In genomic region chr11:71028280-71028679, GRCm38 (mm10) we compare ENCODE assay signal across 26 mouse cellular contexts. TPM values are rescaled to one million over a fixed set of nuclear protein-coding genes. Genes with fewer than 3 reads are reported as not detected.
DNase-seq lines count a peak whose midpoint lies in the region; ATAC-seq lines count a peak whose summit lies in the region.
"Had no signal": no experiment of that assay in that cellular context is flagged by ENCODE, and none has a peak within 500 bp of the region (broad histone marks: within the 10 kb centered on the region; RNA-seq: fewer than 3 reads in every experiment).

No protein-coding gene starts in this region.

- no peak overlapping the region for H3K4me3 ChIP-seq in hindbrain, embryonic 13.5 days
- no peak overlapping the region for H3K4me3 ChIP-seq in hindbrain, embryonic 12.5 days
- H3K4me3 ChIP-seq in neural tube, embryonic 13.5 days: no peak overlapping the region
- H3K4me3 ChIP-seq: embryonic facial prominence, embryonic 12.5 days; embryonic facial prominence, embryonic 15.5 days; gastrocnemius, adult 2 months; heart, embryonic 12.5 days; heart, embryonic 15.5 days; intestine, embryonic 15.5 days had no signal

- WGBS in hindbrain, embryonic 13.5 days: 73% methylated on average over 3 of the region's 3 CpGs
- 86% methylated on average over 3 of the region's 3 CpGs for WGBS in hindbrain, embryonic 12.5 days
- 82% methylated on average over 3 of the region's 3 CpGs for WGBS in neural tube, embryonic 13.5 days

- no peak overlapping the region for H3K27ac ChIP-seq in hindbrain, embryonic 13.5 days
- no peak overlapping the region for H3K27ac ChIP-seq in hindbrain, embryonic 12.5 days
- no peak overlapping the region for H3K27ac ChIP-seq in neural tube, embryonic 13.5 days (replicated peaks)
- H3K27ac ChIP-seq: embryonic facial prominence, embryonic 12.5 days; embryonic facial prominence, embryonic 15.5 days; gastrocnemius, adult 2 months; heart, embryonic 15.5 days; intestine, embryonic 15.5 days had no signal

- H3K36me3 ChIP-seq in hindbrain, embryonic 13.5 days: peaks cover 39% of the 10 kb centered on the region
- peaks cover 35% of the 10 kb centered on the region for H3K36me3 ChIP-seq in hindbrain, embryonic 12.5 days
- peaks cover 51% of the 10 kb centered on the region for H3K36me3 ChIP-seq in neural tube, embryonic 13.5 days

- DNase-seq in adrenal gland, adult 2 months: peak; percentile 18
- no peak for DNase-seq in adrenal gland, postnatal 36 days
- no peak for DNase-seq in neural tube, embryonic 10.5 days (ENCODE audit: extremely low spot score, low spot score)
- DNase-seq: adrenal gland, postnatal 25 days; cerebellum, adult 11 months; cerebellum, adult 2 months; cerebellum, adult 9-11 months; cerebellum, postnatal 25 days; forebrain, postnatal 0 days; gastrocnemius, adult 2 months; gastrocnemius, postnatal 14 days; heart, adult 18-20 months; heart, postnatal 10 days; heart, postnatal 36 days had no signal

- peaks cover 24% of the 10 kb centered on the region for H3K4me1 ChIP-seq in hindbrain, embryonic 13.5 days (replicated peaks)
- H3K4me1 ChIP-seq in hindbrain, embryonic 12.5 days: peaks cover 15% of the 10 kb centered on the region
- H3K4me1 ChIP-seq in neural tube, embryonic 13.5 days (replicated peaks): peaks cover 22% of the 10 kb centered on the region
- H3K4me1 ChIP-seq: heart, embryonic 12.5 days; intestine, embryonic 15.5 days had no signal

- no peaks in the 10 kb centered on the region for H3K27me3 ChIP-seq in hindbrain, embryonic 13.5 days
- H3K27me3 ChIP-seq in hindbrain, embryonic 12.5 days: no peaks in the 10 kb centered on the region
- no peaks in the 10 kb centered on the region for H3K27me3 ChIP-seq in neural tube, embryonic 13.5 days
- H3K27me3 ChIP-seq: embryonic facial prominence, embryonic 12.5 days; embryonic facial prominence, embryonic 15.5 days; heart, embryonic 12.5 days; heart, embryonic 15.5 days; intestine, embryonic 15.5 days had no signal

- no peaks in the 10 kb centered on the region for H3K9me3 ChIP-seq in hindbrain, embryonic 13.5 days
- H3K9me3 ChIP-seq in hindbrain, embryonic 12.5 days (replicated peaks): no peaks in the 10 kb centered on the region
- H3K9me3 ChIP-seq in neural tube, embryonic 13.5 days: no peaks in the 10 kb centered on the region
- H3K9me3 ChIP-seq: embryonic facial prominence, embryonic 12.5 days; embryonic facial prominence, embryonic 15.5 days; G1E; heart, embryonic 12.5 days; heart, embryonic 15.5 days; intestine, embryonic 15.5 days had no signal

- ATAC-seq in hindbrain, embryonic 13.5 days (ENCODE audit: low FRiP score): no peak
- ATAC-seq in hindbrain, embryonic 12.5 days (ENCODE audit: low FRiP score): no peak
- no peak for ATAC-seq in neural tube, embryonic 13.5 days (ENCODE audit: low read depth)
- no peak for ATAC-seq in cerebellum, adult (ENCODE audit: insufficient number of reproducible peaks, low FRiP score, low TSS enrichment)
- ATAC-seq: forebrain, embryonic 14.5 days; forebrain, postnatal 0 days; hindbrain, embryonic 16.5 days; intestine, embryonic 15.5 days had no signal

- 0 out of 2 replicates have a peak overlapping the region, but pooled peaks have one; percentile 19 for H3K9ac ChIP-seq in hindbrain, embryonic 13.5 days
- H3K9ac ChIP-seq in hindbrain, embryonic 12.5 days: no peak overlapping the region
- H3K9ac ChIP-seq in neural tube, embryonic 13.5 days: peak overlapping the region; percentile 22; the same call in 1 of the 2 replicates
- H3K9ac ChIP-seq: embryonic facial prominence, embryonic 12.5 days; embryonic facial prominence, embryonic 15.5 days; forebrain, postnatal 0 days; heart, embryonic 12.5 days; heart, embryonic 15.5 days; intestine, embryonic 15.5 days had no signal

- H3K4me2 ChIP-seq in hindbrain, embryonic 13.5 days: no peak overlapping the region
- no peak overlapping the region for H3K4me2 ChIP-seq in hindbrain, embryonic 12.5 days (replicated peaks)
- H3K4me2 ChIP-seq in neural tube, embryonic 13.5 days: no peak overlapping the region
- H3K4me2 ChIP-seq: embryonic facial prominence, embryonic 12.5 days; embryonic facial prominence, embryonic 15.5 days; heart, embryonic 12.5 days; heart, embryonic 15.5 days; intestine, embryonic 15.5 days had no signal

RNA-seq across cellular contexts. Expression of gene 6330403K07Rik, which starts 5.0 kb away (rescaled TPM):
- total RNA-seq in adrenal gland, adult 2 months (2021): 10 to 100 TPM in 1 of 2 experiments, 1 to 10 TPM in 1; 7.8 to 13.8 TPM
- polyA plus RNA-seq in adrenal gland, adult 2 months (2012; rRNA removed): 7.4 and 9.2 TPM in 2 replicates
- total RNA-seq in adrenal gland, postnatal 36 days (2021): 1 to 10 TPM; 7.3 to 7.4 TPM
- 601 TPM in 2 replicates for polyA plus RNA-seq in hindbrain, embryonic 13.5 days (2015; fragmentation: Nextera tagmentation; extraction: Ambion mirVana)
- 417 TPM in 2 replicates for polyA plus RNA-seq in hindbrain, embryonic 12.5 days (2016; fragmentation: Nextera tagmentation; extraction: Ambion mirVana)
- polyA plus RNA-seq in neural tube, embryonic 13.5 days (2015; fragmentation: Nextera tagmentation; extraction: Ambion mirVana): 544 and 566 TPM in 2 replicates
- polyA plus RNA-seq: G1E had no signal

RNA-seq across cellular contexts. Expression of gene Derl2, which starts 8.6 kb away (rescaled TPM):
- total RNA-seq in adrenal gland, adult 2 months (2021): 10 to 100 TPM; 81.4 to 86.1 TPM
- 8.4 and 9.1 TPM in 2 replicates for polyA plus RNA-seq in adrenal gland, adult 2 months (2012; rRNA removed)
- 10 to 100 TPM; 71.1 to 92.2 TPM for total RNA-seq in adrenal gland, postnatal 36 days (2021)
- polyA plus RNA-seq in hindbrain, embryonic 13.5 days (2015; fragmentation: Nextera tagmentation; extraction: Ambion mirVana): 30.7 and 34.7 TPM in 2 replicates
- 41.1 and 44.8 TPM in 2 replicates for polyA plus RNA-seq in hindbrain, embryonic 12.5 days (2016; fragmentation: Nextera tagmentation; extraction: Ambion mirVana)
- polyA plus RNA-seq in neural tube, embryonic 13.5 days (2015; fragmentation: Nextera tagmentation; extraction: Ambion mirVana): 35.8 and 37.8 TPM in 2 replicates

RNA-seq across cellular contexts. Expression of gene Mis12, which starts 8.9 kb away (rescaled TPM):
- total RNA-seq in adrenal gland, adult 2 months (2021): 10 to 100 TPM; 16.8 to 22.5 TPM
- polyA plus RNA-seq in adrenal gland, adult 2 months (2012; rRNA removed): 0.71 and 1.2 TPM in 2 replicates
- total RNA-seq in adrenal gland, postnatal 36 days (2021): 10 to 100 TPM; 21.8 to 26.3 TPM
- polyA plus RNA-seq in hindbrain, embryonic 13.5 days (2015; fragmentation: Nextera tagmentation; extraction: Ambion mirVana): 39.0 and 40.9 TPM in 2 replicates
- polyA plus RNA-seq in hindbrain, embryonic 12.5 days (2016; fragmentation: Nextera tagmentation; extraction: Ambion mirVana): 49.7 and 53.4 TPM in 2 replicates
- polyA plus RNA-seq in neural tube, embryonic 13.5 days (2015; fragmentation: Nextera tagmentation; extraction: Ambion mirVana): 34.0 and 34.8 TPM in 2 replicates

RNA-seq across cellular contexts. Expression of gene Dhx33, which starts 24.0 kb away (rescaled TPM):
- total RNA-seq in adrenal gland, adult 2 months (2021): 10 to 100 TPM; 20.4 to 35.6 TPM
- 28.0 and 46.2 TPM in 2 replicates for polyA plus RNA-seq in adrenal gland, adult 2 months (2012; rRNA removed)
- total RNA-seq in adrenal gland, postnatal 36 days (2021): 10 to 100 TPM; 28.4 to 31.4 TPM
- 13.9 and 14.4 TPM in 2 replicates for polyA plus RNA-seq in hindbrain, embryonic 13.5 days (2015; fragmentation: Nextera tagmentation; extraction: Ambion mirVana)
- 21.3 and 22.3 TPM in 2 replicates for polyA plus RNA-seq in hindbrain, embryonic 12.5 days (2016; fragmentation: Nextera tagmentation; extraction: Ambion mirVana)
- 14.0 and 15.2 TPM in 2 replicates for polyA plus RNA-seq in neural tube, embryonic 13.5 days (2015; fragmentation: Nextera tagmentation; extraction: Ambion mirVana)

RNA-seq across cellular contexts. Expression of gene C1qbp, which starts 45.5 kb away (rescaled TPM):
- 100 to 1,000 TPM; 209 to 250 TPM for total RNA-seq in adrenal gland, adult 2 months (2021)
- 901 and 1,116 TPM in 2 replicates for polyA plus RNA-seq in adrenal gland, adult 2 months (2012; rRNA removed)
- 100 to 1,000 TPM; 231 to 240 TPM for total RNA-seq in adrenal gland, postnatal 36 days (2021)
- polyA plus RNA-seq in hindbrain, embryonic 13.5 days (2015; fragmentation: Nextera tagmentation; extraction: Ambion mirVana): 191 and 192 TPM in 2 replicates
- 204 and 206 TPM in 2 replicates for polyA plus RNA-seq in hindbrain, embryonic 12.5 days (2016; fragmentation: Nextera tagmentation; extraction: Ambion mirVana)
- 188 and 193 TPM in 2 replicates for polyA plus RNA-seq in neural tube, embryonic 13.5 days (2015; fragmentation: Nextera tagmentation; extraction: Ambion mirVana)

Comparison
In these comparisons a context has a peak if more than half of its experiments do, and no peak if none do; other contexts are left out.
1. RNA of gene 6330403K07Rik, which starts 5.0 kb away (polyA plus RNA-seq): 601 TPM in hindbrain, embryonic 13.5 days, 544 to 566 TPM in neural tube, embryonic 13.5 days and 417 TPM in hindbrain, embryonic 12.5 days; 7.4 to 9.2 TPM in adrenal gland, adult 2 months; every median in the first group is over 10 times any median in the second.
2. RNA of gene Mis12, which starts 8.9 kb away (polyA plus RNA-seq): 49.7 to 53.4 TPM in hindbrain, embryonic 12.5 days, 39.0 to 40.9 TPM in hindbrain, embryonic 13.5 days and 34.0 to 34.8 TPM in neural tube, embryonic 13.5 days; 0.71 to 1.2 TPM in adrenal gland, adult 2 months; every median in the first group is over 10 times any median in the second.